In the genomic region with DNA sequence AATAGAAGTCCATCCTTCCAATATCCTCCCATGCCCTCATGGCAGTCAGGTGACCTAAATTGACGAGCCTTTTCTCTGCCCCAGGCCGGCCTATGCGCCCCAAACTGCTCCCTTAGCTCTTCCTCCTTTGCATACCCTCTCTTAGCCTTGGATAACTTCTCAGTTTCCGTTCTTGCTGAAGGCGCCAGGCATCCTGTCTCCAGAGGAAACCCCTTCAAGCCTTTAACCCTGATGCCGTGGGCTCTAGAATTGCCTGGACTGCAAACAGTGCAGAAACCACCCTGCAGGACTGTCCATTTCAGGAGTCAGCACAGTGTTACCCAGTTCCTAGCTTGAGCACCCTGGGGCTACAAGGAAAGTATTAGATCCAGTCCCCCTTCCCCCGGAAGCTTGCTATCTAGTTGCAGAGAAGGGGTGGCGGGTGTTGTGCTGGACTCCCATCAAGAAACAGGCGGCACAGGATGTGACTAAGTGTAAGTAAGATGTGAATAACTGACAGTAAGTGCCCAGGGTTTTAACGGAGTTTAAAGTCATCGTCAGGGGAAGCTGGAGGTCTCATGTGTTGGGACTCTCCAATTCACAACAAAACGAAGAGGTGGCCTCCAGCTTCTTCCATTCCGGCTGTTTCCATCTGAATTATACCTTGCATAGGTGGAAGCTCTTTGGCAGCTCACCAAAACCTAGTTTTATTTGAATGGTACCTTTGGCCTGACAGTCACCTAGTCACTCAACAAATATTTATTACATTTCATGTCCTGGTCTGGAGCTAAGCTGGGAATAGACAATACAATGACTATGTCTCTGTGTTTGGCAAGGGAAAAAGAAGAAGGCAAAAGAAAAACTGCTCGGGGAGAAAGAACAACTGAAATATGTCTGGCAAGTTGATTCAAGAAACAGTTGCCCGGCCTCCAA, we compare ENCODE assay signal across 8 mouse cellular contexts. TPM values are rescaled to one million over a fixed set of nuclear protein-coding genes. Genes with fewer than 3 reads are reported as not detected.
DNase-seq lines count a peak whose midpoint lies in the region; ATAC-seq lines count a peak whose summit lies in the region.

No protein-coding gene starts in this region.

- peak overlapping the region; percentile 79 for H3K4me3 ChIP-seq in intestine, embryonic 16.5 days (ENCODE audit: low read length)
- H3K4me3 ChIP-seq in neural tube, embryonic 12.5 days = peak overlapping the region; percentile 77

- ATAC-seq in frontal cortex, adult (ENCODE audit: low TSS enrichment) = peak; percentile 18
- ATAC-seq in intestine, embryonic 16.5 days = peak; percentile 23; the same call in 1 of the 2 replicates
- no peak for ATAC-seq in neural tube, embryonic 12.5 days (ENCODE audit: low FRiP score, low read depth)

- H3K27ac ChIP-seq in intestine, embryonic 16.5 days (ENCODE audit: low read length) = peak overlapping the region; percentile 88
- H3K27ac ChIP-seq in neural tube, embryonic 12.5 days = no peak overlapping the region

- DNase-seq in frontal cortex, postnatal 25 days (ENCODE audit: low spot score in 2 of 2) = no peak
- DNase-seq in c-Kit-positive CD71-negative TER-119-negative erythroid progenitor cells, embryonic 14.5 days (ENCODE audit: low read depth) = peak; percentile 55
- DNase-seq in heart, adult 11 months = peak; percentile 98
- peak; percentile 61 to 67 for DNase-seq in lung, adult 18-20 months
- no peak for DNase-seq in layer of hippocampus, adult 9-11 months

- peak overlapping the region; percentile 89 for H3K9ac ChIP-seq in intestine, embryonic 16.5 days (ENCODE audit: low read depth, low read length)
- H3K9ac ChIP-seq in neural tube, embryonic 12.5 days = peak overlapping the region; percentile 79

- WGBS in intestine, embryonic 16.5 days = 30% methylated on average over 15 of the region's 15 CpGs
- WGBS in neural tube, embryonic 12.5 days = 33% methylated on average over 15 of the region's 15 CpGs

- peaks cover 20% of the 10 kb centered on the region for H3K4me1 ChIP-seq in intestine, embryonic 16.5 days (ENCODE audit: control insufficient read depth, insufficient read depth, low read length)
- H3K4me1 ChIP-seq in neural tube, embryonic 12.5 days = peaks cover 19% of the 10 kb centered on the region

- H3K9me3 ChIP-seq in intestine, embryonic 16.5 days (ENCODE audit: control insufficient read depth, low read length) = no peaks in the 10 kb centered on the region
- H3K9me3 ChIP-seq in neural tube, embryonic 12.5 days = no peaks in the 10 kb centered on the region

- H3K36me3 ChIP-seq in intestine, embryonic 16.5 days (ENCODE audit: control insufficient read depth, insufficient read depth, low read length) = 0 out of 2 replicates have a peak, but pooled peaks cover 2% of the 10 kb centered on the region
- no peaks in the 10 kb centered on the region for H3K36me3 ChIP-seq in neural tube, embryonic 12.5 days

- peak overlapping the region; percentile 83 for H3K4me2 ChIP-seq in intestine, embryonic 16.5 days (ENCODE audit: low read depth, low read length)
- H3K4me2 ChIP-seq in neural tube, embryonic 12.5 days (replicated peaks) = peak overlapping the region; percentile 88

- no peaks in the 10 kb centered on the region for H3K27me3 ChIP-seq in intestine, embryonic 16.5 days (replicated peaks; ENCODE audit: control insufficient read depth, insufficient read depth, low read length)
- H3K27me3 ChIP-seq in neural tube, embryonic 12.5 days (replicated peaks) = no peaks in the 10 kb centered on the region

RNA-seq across cellular contexts. Expression of a gene that starts 1.4 kb away (rescaled TPM):
- polyA plus RNA-seq in intestine, embryonic 16.5 days (2015; fragmentation: Nextera tagmentation; extraction: Ambion mirVana) = 250 and 291 TPM in 2 replicates
- polyA plus RNA-seq in neural tube, embryonic 12.5 days (2016; fragmentation: Nextera tagmentation; extraction: Ambion mirVana) = 11.5 and 11.8 TPM in 2 replicates

RNA-seq across cellular contexts. Expression of a gene that starts 58.2 kb away (rescaled TPM):
- 73.5 and 88.2 TPM in 2 replicates for polyA plus RNA-seq in intestine, embryonic 16.5 days (2015; fragmentation: Nextera tagmentation; extraction: Ambion mirVana)
- polyA plus RNA-seq in neural tube, embryonic 12.5 days (2016; fragmentation: Nextera tagmentation; extraction: Ambion mirVana) = 71.7 and 83.2 TPM in 2 replicates

Comparison
In these comparisons a context has a peak if more than half of its experiments do, and no peak if none do; other contexts are left out.
1. DNase-seq: peak in c-Kit-positive CD71-negative TER-119-negative erythroid progenitor cells, embryonic 14.5 days (single experiment), heart, adult 11 months (single experiment) and lung, adult 18-20 months (2 of 2); none in frontal cortex, postnatal 25 days (0 of 2) and layer of hippocampus, adult 9-11 months (single experiment).
2. RNA of a gene that starts 1.4 kb away (polyA plus RNA-seq): 250 to 291 TPM in intestine, embryonic 16.5 days; 11.5 to 11.8 TPM in neural tube, embryonic 12.5 days; every median in the first group is over 10 times any median in the second.